Mouse (Mus musculus): Measurements from ENCODE around the gene Slc8a1. TPM values are rescaled to one million over a fixed set of nuclear protein-coding genes. Genes with fewer than 3 reads are reported as not detected.

The Slc8a1 gene
- polyA plus RNA-seq, 1 experiment: 73.8 TPM

- no peaks in the 10 kb centered on the region for H3K4me1 ChIP-seq (ENCODE audit: control insufficient read depth, insufficient read depth, low read length)
- 74% methylated on average over 2 of the region's 2 CpGs for WGBS
- no peak for TF ChIP-seq POLR2A (IDR thresholded peaks at IDR 0.05; ENCODE audit: insufficient read depth, low read depth, low read length)
- no peak for TF ChIP-seq CTCF (IDR thresholded peaks at IDR 0.05; ENCODE audit: insufficient read depth, low read depth, low read length)
- H3K4me3 ChIP-seq (ENCODE audit: insufficient read depth, low read depth, low read length): no peak overlapping the region
- no peak overlapping the region for H3K27ac ChIP-seq (ENCODE audit: insufficient read depth, low read depth, low read length)
Measured at GRCm38 (mm10) chr17:81677450-81677849, 60.7 kb downstream of the Slc8a1 start.

DNA sequence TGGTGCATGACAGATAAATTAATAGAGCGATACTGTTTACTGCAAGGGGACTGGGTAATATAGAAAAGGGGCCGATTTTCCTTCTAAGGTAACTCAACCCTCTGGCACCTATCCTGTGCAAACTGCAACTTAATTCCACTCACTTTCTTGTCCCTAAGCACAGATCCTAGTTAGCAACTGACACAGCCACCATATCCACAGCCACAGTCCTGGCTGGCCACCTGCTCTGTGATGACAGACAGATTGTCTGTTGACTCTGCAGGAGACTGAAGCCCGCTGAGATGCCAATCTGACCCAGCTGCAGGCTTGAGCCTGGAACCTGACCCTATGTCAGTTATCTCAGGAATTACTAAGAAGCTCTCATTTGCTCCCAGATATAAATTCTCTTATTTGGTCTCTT lies 62.0 kb downstream of the Slc8a1 start:
- no peak for TF ChIP-seq POLR2A (IDR thresholded peaks at IDR 0.05; ENCODE audit: insufficient read depth, low read depth, low read length)
- no peak for TF ChIP-seq CTCF (IDR thresholded peaks at IDR 0.05; ENCODE audit: insufficient read depth, low read depth, low read length)
- Histone ChIP-seq H3K4me3 (ENCODE audit: insufficient read depth, low read depth, low read length) (no peak overlapping the region), H3K27ac (ENCODE audit: insufficient read depth, low read depth, low read length) (no peak overlapping the region), H3K4me1 (ENCODE audit: control insufficient read depth, insufficient read depth, low read length) (no peaks in the 10 kb centered on the region)
- 84% methylated on average over 3 of the region's 3 CpGs for WGBS

DNA sequence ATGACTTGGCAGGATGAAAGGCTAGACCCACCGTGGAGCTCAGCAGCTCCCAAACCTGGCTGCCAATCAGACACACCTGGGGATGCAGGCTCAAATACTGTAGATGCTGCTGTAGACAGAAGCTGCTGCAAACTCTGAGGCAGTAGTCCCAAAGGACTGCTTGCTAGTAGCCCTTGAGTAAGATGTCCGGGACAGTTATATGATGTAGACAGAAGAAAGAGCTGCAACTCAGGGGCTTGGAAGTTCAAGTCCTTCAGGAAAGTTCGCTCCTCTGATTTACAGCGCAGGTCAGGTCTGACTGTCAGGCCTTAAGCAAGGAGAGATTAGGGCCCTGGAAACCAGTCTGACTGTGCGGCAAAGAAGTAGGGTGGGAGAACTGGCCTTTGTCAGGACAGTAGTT lies 66.9 kb downstream of the Slc8a1 start:
- no peak for TF ChIP-seq POLR2A (IDR thresholded peaks at IDR 0.05; ENCODE audit: insufficient read depth, low read depth, low read length)
- TF ChIP-seq CTCF (IDR thresholded peaks at IDR 0.05; ENCODE audit: insufficient read depth, low read depth, low read length): no peak
- 72% methylated on average over 5 of the region's 5 CpGs for WGBS
- H3K4me3 ChIP-seq (ENCODE audit: insufficient read depth, low read depth, low read length): no peak overlapping the region
- H3K27ac ChIP-seq (ENCODE audit: insufficient read depth, low read depth, low read length): no peak overlapping the region
- H3K4me1 ChIP-seq (ENCODE audit: control insufficient read depth, insufficient read depth, low read length): no peaks in the 10 kb centered on the region

GRCm38 (mm10) chr17:81669816-81670691 lies 68.1 kb downstream of the Slc8a1 start:
- TF ChIP-seq CTCF (IDR thresholded peaks at IDR 0.05; ENCODE audit: insufficient read depth, low read depth, low read length) (no peak; the same call in 1 of the 2 replicates), POLR2A (IDR thresholded peaks at IDR 0.05; ENCODE audit: insufficient read depth, low read depth, low read length) (0 out of 2 replicates have a peak, but pooled peaks have one; percentile 49)
- H3K4me3 ChIP-seq (ENCODE audit: insufficient read depth, low read depth, low read length): peak overlapping the region; percentile 97
- no peaks in the 10 kb centered on the region for H3K4me1 ChIP-seq (ENCODE audit: control insufficient read depth, insufficient read depth, low read length)
- whole genome bisulfite sequencing: under 1% methylated on average over 58 of the region's 84 CpGs
- H3K27ac ChIP-seq (ENCODE audit: insufficient read depth, low read depth, low read length): peak overlapping the region; percentile 98

- H3K4me1 ChIP-seq (ENCODE audit: control insufficient read depth, insufficient read depth, low read length): no peaks in the 10 kb centered on the region
- TF ChIP-seq CTCF (IDR thresholded peaks at IDR 0.05; ENCODE audit: insufficient read depth, low read depth, low read length) (no peak), POLR2A (IDR thresholded peaks at IDR 0.05; ENCODE audit: insufficient read depth, low read depth, low read length) (no peak)
- H3K4me3 ChIP-seq (ENCODE audit: insufficient read depth, low read depth, low read length): peak overlapping the region; percentile 97
- under 1% methylated on average over 22 of the region's 22 CpGs for WGBS
- H3K27ac ChIP-seq (ENCODE audit: insufficient read depth, low read depth, low read length): peak overlapping the region; percentile 98
Measured at GRCm38 (mm10) chr17:81669062-81669815, 68.9 kb downstream of the Slc8a1 start.

DNA sequence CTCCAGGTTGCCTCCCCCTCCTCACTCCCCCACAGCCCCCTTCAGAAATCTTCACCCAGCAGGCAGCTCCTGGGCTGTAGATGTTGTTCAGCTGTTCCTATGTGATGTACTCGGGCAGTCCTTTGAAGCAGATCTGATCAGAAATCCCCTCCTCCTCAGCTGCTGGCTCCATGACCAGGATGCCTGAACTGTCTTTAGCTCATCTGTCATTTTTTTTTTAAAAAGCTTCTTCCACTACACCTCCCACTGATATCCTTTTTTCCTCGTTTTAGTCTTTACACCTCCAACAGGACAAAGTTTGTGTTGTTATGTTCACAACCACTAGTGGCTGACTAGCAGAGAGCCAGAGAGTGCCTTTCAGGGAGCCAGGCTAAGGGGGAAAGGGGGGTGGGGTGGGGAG lies 69.7 kb downstream of the Slc8a1 start:
- WGBS: 4% methylated on average over 2 of the region's 2 CpGs
- peak overlapping the region; percentile 94; the same call in 1 of the 2 replicates for H3K27ac ChIP-seq (ENCODE audit: insufficient read depth, low read depth, low read length)

GRCm38 (mm10) chr17:81667935-81668334 lies 70.2 kb downstream of the Slc8a1 start:
- Histone ChIP-seq H3K27ac (ENCODE audit: insufficient read depth, low read depth, low read length) (peak overlapping the region; percentile 94), H3K4me3 (ENCODE audit: insufficient read depth, low read depth, low read length) (peak overlapping the region; percentile 97), H3K4me1 (ENCODE audit: control insufficient read depth, insufficient read depth, low read length) (no peaks in the 10 kb centered on the region)
- TF ChIP-seq CTCF (IDR thresholded peaks at IDR 0.05; ENCODE audit: insufficient read depth, low read depth, low read length) (no peak), POLR2A (IDR thresholded peaks at IDR 0.05; ENCODE audit: insufficient read depth, low read depth, low read length) (no peak)
- WGBS: 32% methylated on average over 2 of the region's 2 CpGs

More for the DNA sequence above, 69.7 kb downstream of the Slc8a1 start:
- H3K4me3 ChIP-seq (ENCODE audit: insufficient read depth, low read depth, low read length): peak overlapping the region; percentile 97
- TF ChIP-seq CTCF (IDR thresholded peaks at IDR 0.05; ENCODE audit: insufficient read depth, low read depth, low read length) (no peak), POLR2A (IDR thresholded peaks at IDR 0.05; ENCODE audit: insufficient read depth, low read depth, low read length) (no peak)
- no peaks in the 10 kb centered on the region for H3K4me1 ChIP-seq (ENCODE audit: control insufficient read depth, insufficient read depth, low read length)

- Histone ChIP-seq H3K4me1 (ENCODE audit: control insufficient read depth, insufficient read depth, low read length) (no peaks in the 10 kb centered on the region), H3K27ac (ENCODE audit: insufficient read depth, low read depth, low read length) (no peak overlapping the region), H3K4me3 (ENCODE audit: insufficient read depth, low read depth, low read length) (no peak overlapping the region)
- TF ChIP-seq POLR2A (IDR thresholded peaks at IDR 0.05; ENCODE audit: insufficient read depth, low read depth, low read length) (no peak), CTCF (IDR thresholded peaks at IDR 0.05; ENCODE audit: insufficient read depth, low read depth, low read length) (no peak)
- 25% methylated on average over 2 of the region's 2 CpGs for WGBS
Measured at GRCm38 (mm10) chr17:81666551-81666950, 71.6 kb downstream of the Slc8a1 start.

- WGBS: 68% methylated on average over 4 of the region's 4 CpGs
- TF ChIP-seq CTCF (IDR thresholded peaks at IDR 0.05; ENCODE audit: insufficient read depth, low read depth, low read length) (no peak), POLR2A (IDR thresholded peaks at IDR 0.05; ENCODE audit: insufficient read depth, low read depth, low read length) (no peak)
- H3K27ac ChIP-seq (ENCODE audit: insufficient read depth, low read depth, low read length): no peak overlapping the region
Measured at GRCm38 (mm10) chr17:81664916-81665315, 73.3 kb downstream of the Slc8a1 start.

More at GRCm38 (mm10) chr17:81664916-81665315, 73.3 kb downstream of the Slc8a1 start:
- Histone ChIP-seq H3K4me3 (ENCODE audit: insufficient read depth, low read depth, low read length) (no peak overlapping the region), H3K4me1 (ENCODE audit: control insufficient read depth, insufficient read depth, low read length) (no peaks in the 10 kb centered on the region)
